Mouse (Mus musculus): ENCODE data around the gene Rhobtb3. TPM values are rescaled to one million over a fixed set of nuclear protein-coding genes. Genes with fewer than 3 reads are reported as not detected.

The Rhobtb3 gene
- polyA plus RNA-seq, 1 experiment from 2014 or later, result 52.4 TPM

DNA sequence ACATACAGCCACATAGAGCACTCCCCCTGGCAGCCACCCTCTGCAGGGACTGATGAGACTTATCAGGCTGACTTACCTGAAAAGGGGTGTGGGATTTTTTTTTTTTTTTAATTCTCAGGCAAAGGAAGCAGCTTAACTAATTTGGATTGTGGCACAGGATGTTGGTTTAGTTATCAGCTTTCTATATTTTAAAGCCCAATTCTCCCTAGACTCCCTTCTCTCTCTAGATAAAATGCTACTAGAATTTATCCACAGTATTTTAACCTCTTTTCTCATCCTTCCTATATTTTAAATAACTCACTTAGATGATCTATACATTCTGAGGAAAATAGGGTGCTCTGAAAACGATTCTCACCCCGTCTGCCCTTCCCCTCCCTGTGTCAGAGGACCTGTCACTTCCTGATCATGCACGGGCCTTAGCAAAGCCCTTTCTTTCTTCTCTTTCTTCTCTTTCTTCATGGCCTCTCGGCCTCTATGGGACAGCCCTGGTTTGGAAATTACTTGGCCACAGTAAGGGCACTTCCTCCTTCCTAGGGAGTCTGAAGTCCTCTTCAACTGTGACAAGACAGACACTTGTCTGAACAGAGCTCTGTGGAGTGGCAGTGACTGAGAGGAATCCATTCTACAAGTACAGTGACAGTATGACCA is 98.1 kb downstream of the Rhobtb3 start:
- DNase-seq (no peak), ATAC-seq (ENCODE audit: insufficient read depth) (no peak)
- WGBS, result 62% methylated on average over 4 of the region's 4 CpGs
- H3K9me3 ChIP-seq (ENCODE audit: low read depth, low read length), result no peaks in the 10 kb centered on the region
- no peaks in the 10 kb centered on the region for H3K27me3 ChIP-seq (ENCODE audit: insufficient read depth, low read length)
- H3K4me1 ChIP-seq (ENCODE audit: insufficient read depth), result peaks cover 4% of the 10 kb centered on the region; the same call in 1 of the 2 replicates
- H3K27ac ChIP-seq (ENCODE audit: low read depth), result no peak overlapping the region
- no peak overlapping the region for H3K9ac ChIP-seq
- no peak for TF ChIP-seq CTCF (IDR thresholded peaks at IDR 0.05; ENCODE audit: low read depth)
- no peak overlapping the region for H3K4me2 ChIP-seq
- H3K36me3 ChIP-seq (ENCODE audit: insufficient read depth), result no peaks in the 10 kb centered on the region
- H3K4me3 ChIP-seq (ENCODE audit: low read depth, low read length), result no peak overlapping the region

- Histone ChIP-seq H3K4me3 (ENCODE audit: low read depth, low read length) (no peak overlapping the region), H3K9me3 (ENCODE audit: low read depth, low read length) (no peaks in the 10 kb centered on the region), H3K4me1 (ENCODE audit: insufficient read depth) (peaks cover 6% of the 10 kb centered on the region; the same call in 1 of the 2 replicates), H3K27ac (ENCODE audit: low read depth) (no peak overlapping the region), H3K4me2 (no peak overlapping the region), H3K9ac (no peak overlapping the region), H3K27me3 (ENCODE audit: insufficient read depth, low read length) (no peaks in the 10 kb centered on the region), H3K36me3 (ENCODE audit: insufficient read depth) (no peaks in the 10 kb centered on the region)
- DNase-seq (no peak), ATAC-seq (ENCODE audit: insufficient read depth) (no peak)
- WGBS, result 88% methylated on average over 2 of the region's 2 CpGs
- TF ChIP-seq CTCF (IDR thresholded peaks at IDR 0.05; ENCODE audit: low read depth), result no peak
These were observed 98.7 kb downstream of the Rhobtb3 start for GRCm38 (mm10) chr13:75844833-75845518.

- Histone ChIP-seq H3K4me2 (no peak overlapping the region), H3K9ac (no peak overlapping the region), H3K9me3 (ENCODE audit: low read depth, low read length) (no peaks in the 10 kb centered on the region), H3K4me1 (ENCODE audit: insufficient read depth) (peaks cover 9% of the 10 kb centered on the region), H3K27me3 (ENCODE audit: insufficient read depth, low read length) (no peaks in the 10 kb centered on the region), H3K4me3 (ENCODE audit: low read depth, low read length) (no peak overlapping the region), H3K27ac (ENCODE audit: low read depth) (no peak overlapping the region), H3K36me3 (ENCODE audit: insufficient read depth) (no peaks in the 10 kb centered on the region)
- DNase-seq, result no peak
- no peak for TF ChIP-seq CTCF (IDR thresholded peaks at IDR 0.05; ENCODE audit: low read depth)
- ATAC-seq (ENCODE audit: insufficient read depth), result no peak
- 75% methylated on average over 8 of the region's 8 CpGs for WGBS
These were observed 99.6 kb downstream of the Rhobtb3 start for GRCm38 (mm10) chr13:75843993-75844683.

- TF ChIP-seq CTCF (IDR thresholded peaks at IDR 0.05; ENCODE audit: low read depth), result no peak
- H3K4me2 ChIP-seq, result no peak overlapping the region
- no peak overlapping the region for H3K4me3 ChIP-seq (ENCODE audit: low read depth, low read length)
- H3K27me3 ChIP-seq (ENCODE audit: insufficient read depth, low read length), result no peaks in the 10 kb centered on the region
- no peaks in the 10 kb centered on the region for H3K9me3 ChIP-seq (ENCODE audit: low read depth, low read length)
- H3K36me3 ChIP-seq (ENCODE audit: insufficient read depth), result no peaks in the 10 kb centered on the region
- peaks cover 10% of the 10 kb centered on the region for H3K4me1 ChIP-seq (ENCODE audit: insufficient read depth)
- no peak overlapping the region for H3K27ac ChIP-seq (ENCODE audit: low read depth)
- ATAC-seq (ENCODE audit: insufficient read depth) (no peak), DNase-seq (no peak)
- no peak overlapping the region for H3K9ac ChIP-seq
- 83% methylated on average over 5 of the region's 5 CpGs for WGBS
These were observed 100.4 kb downstream of the Rhobtb3 start for GRCm38 (mm10) chr13:75843331-75843730.

GRCm38 (mm10) chr13:75841950-75842349 is 101.8 kb downstream of the Rhobtb3 start:
- Histone ChIP-seq H3K4me3 (ENCODE audit: low read depth, low read length) (no peak overlapping the region), H3K9me3 (ENCODE audit: low read depth, low read length) (no peaks in the 10 kb centered on the region), H3K4me2 (peak overlapping the region; percentile 66), H3K4me1 (ENCODE audit: insufficient read depth) (peaks cover 10% of the 10 kb centered on the region), H3K9ac (no peak overlapping the region), H3K27ac (ENCODE audit: low read depth) (no peak overlapping the region), H3K36me3 (ENCODE audit: insufficient read depth) (no peaks in the 10 kb centered on the region), H3K27me3 (ENCODE audit: insufficient read depth, low read length) (no peaks in the 10 kb centered on the region)
- TF ChIP-seq CTCF (IDR thresholded peaks at IDR 0.05; ENCODE audit: low read depth), result no peak
- 68% methylated on average over 3 of the region's 3 CpGs for WGBS
- DNase-seq (no peak), ATAC-seq (ENCODE audit: insufficient read depth) (no peak)

GRCm38 (mm10) chr13:75840752-75841285 is 102.9 kb downstream of the Rhobtb3 start:
- H3K4me1 ChIP-seq (ENCODE audit: insufficient read depth), result peaks cover 10% of the 10 kb centered on the region
- H3K4me2 ChIP-seq, result peak overlapping the region; percentile 66
- H3K9ac ChIP-seq, result peak overlapping the region; percentile 58
- H3K36me3 ChIP-seq (ENCODE audit: insufficient read depth), result no peaks in the 10 kb centered on the region
- no peaks in the 10 kb centered on the region for H3K27me3 ChIP-seq (ENCODE audit: insufficient read depth, low read length)
- peak overlapping the region; percentile 50 for H3K4me3 ChIP-seq (ENCODE audit: low read depth, low read length)
- WGBS, result 40% methylated on average over 6 of the region's 6 CpGs
- H3K9me3 ChIP-seq (ENCODE audit: low read depth, low read length), result no peaks in the 10 kb centered on the region
- TF ChIP-seq CTCF (IDR thresholded peaks at IDR 0.05; ENCODE audit: low read depth), result no peak
- peak overlapping the region; percentile 39; the same call in 1 of the 2 replicates for H3K27ac ChIP-seq (ENCODE audit: low read depth)
- DNase-seq, result peak; percentile 15
- ATAC-seq (ENCODE audit: insufficient read depth), result no peak
